Mouse (Mus musculus): Measurements from ENCODE around the gene Gm17364. TPM values are rescaled to one million over a fixed set of nuclear protein-coding genes. Genes with fewer than 3 reads are reported as not detected.

Gm17364 gene
- total and polyA plus RNA-seq, 3 experiments: not detected

GRCm38 (mm10) chr13:41233241-41233640 lies 40.5 kb downstream of the Gm17364 start:
- DNase-seq (ENCODE audit: low read depth, low spot score): no peak
- no peaks in the 10 kb centered on the region for H3K79me2 ChIP-seq (ENCODE audit: control insufficient read depth, insufficient read depth, low read length, poor library complexity)
- H3K4me3 ChIP-seq (ENCODE audit: control insufficient read depth in 1 of 2, insufficient read depth in 1 of 2, low read depth in 2 of 2, low read length in 2 of 2): no peak overlapping the region
- H3K9me3 ChIP-seq (replicated peaks; ENCODE audit: insufficient read depth, low read length): no peaks in the 10 kb centered on the region
- no peak overlapping the region for H3K27ac ChIP-seq (ENCODE audit: control insufficient read depth, low read depth, low read length)
- H3K9ac ChIP-seq (ENCODE audit: control insufficient read depth, low read depth, low read length, poor library complexity, severe bottlenecking): no peak overlapping the region
- H3K36me3 ChIP-seq (ENCODE audit: control insufficient read depth in 1 of 2, insufficient read depth in 2 of 2, low read length in 2 of 2): no peaks in the 10 kb centered on the region
- no peaks in the 10 kb centered on the region for H3K4me1 ChIP-seq (ENCODE audit: control insufficient read depth in 1 of 2, insufficient read depth in 2 of 2, low read length in 2 of 2)
- no peaks in the 10 kb centered on the region for H3K27me3 ChIP-seq (ENCODE audit: control insufficient read depth in 1 of 2, insufficient read depth in 2 of 2, low read length in 2 of 2)
- TF ChIP-seq SMC3 (IDR thresholded peaks at IDR 0.05; ENCODE audit: low read depth, low read length): no peak
- TF ChIP-seq ZKSCAN1 (IDR thresholded peaks at IDR 0.05; ENCODE audit: low read depth, low read length): no peak
- no peak for TF ChIP-seq BHLHE40 (IDR thresholded peaks at IDR 0.05; ENCODE audit: borderline replicate concordance, low read depth, low read length)
- no peak for TF ChIP-seq MYB (IDR thresholded peaks at IDR 0.05; ENCODE audit: low read depth, low read length)
- TF ChIP-seq SIN3A (IDR thresholded peaks at IDR 0.05; ENCODE audit: low read length): no peak
- no peak for TF ChIP-seq CTCF (IDR thresholded peaks at IDR 0.05 in 2 of 3, conservative IDR thresholded peaks at IDR 0.05 in 1 of 3; ENCODE audit: control insufficient read depth in 1 of 3, insufficient read depth in 1 of 3, low read depth in 2 of 3, low read length in 3 of 3, poor library complexity in 1 of 3, severe bottlenecking in 1 of 3)
- TF ChIP-seq POLR2A (IDR thresholded peaks at IDR 0.05; ENCODE audit: control insufficient read depth in 1 of 2, insufficient read depth in 1 of 2, low read depth in 1 of 2, low read length in 2 of 2, poor library complexity in 1 of 2): no peak
- TF ChIP-seq RCOR1 (IDR thresholded peaks at IDR 0.05; ENCODE audit: low read depth, low read length): no peak
- no peak for TF ChIP-seq POLR2AphosphoS5 (IDR thresholded peaks at IDR 0.05; ENCODE audit: borderline replicate concordance, low read depth, low read length)
- TF ChIP-seq ZNF384 (IDR thresholded peaks at IDR 0.05; ENCODE audit: low read depth, low read length): no peak
- no peak for TF ChIP-seq ELF1 (IDR thresholded peaks at IDR 0.05; ENCODE audit: low read depth, low read length)
- no peak for TF ChIP-seq POLR2AphosphoS2 (IDR thresholded peaks at IDR 0.05; ENCODE audit: low read length)

DNA sequence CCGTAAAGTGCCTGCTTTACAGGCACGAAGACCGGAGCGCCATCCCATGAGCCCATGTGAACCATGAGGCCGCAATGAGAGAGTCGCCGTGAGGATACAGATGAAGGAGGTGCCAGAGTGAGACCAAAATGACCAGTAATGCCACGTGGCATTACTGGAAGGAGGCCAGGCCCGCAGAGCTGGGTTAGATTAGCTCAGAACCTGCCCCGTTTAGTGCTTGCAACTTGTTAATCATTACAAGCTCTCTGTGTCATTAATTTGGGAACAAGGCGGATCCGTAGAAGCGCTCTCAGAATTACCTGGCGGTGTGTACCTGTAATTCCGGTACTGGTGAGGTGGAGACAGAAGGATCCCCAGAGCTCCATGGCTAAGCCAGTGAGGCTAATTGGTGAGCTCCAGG lies 41.6 kb downstream of the Gm17364 start:
- Histone ChIP-seq H3K9ac (ENCODE audit: control insufficient read depth, low read depth, low read length, poor library complexity, severe bottlenecking) (no peak overlapping the region), H3K4me1 (ENCODE audit: control insufficient read depth in 1 of 2, insufficient read depth in 2 of 2, low read length in 2 of 2) (no peaks in the 10 kb centered on the region), H3K27ac (ENCODE audit: control insufficient read depth, low read depth, low read length) (no peak overlapping the region), H3K36me3 (ENCODE audit: control insufficient read depth in 1 of 2, insufficient read depth in 2 of 2, low read length in 2 of 2) (no peaks in the 10 kb centered on the region), H3K27me3 (ENCODE audit: control insufficient read depth in 1 of 2, insufficient read depth in 2 of 2, low read length in 2 of 2) (no peaks in the 10 kb centered on the region; a peak in 1 of 4 replicates), H3K79me2 (ENCODE audit: control insufficient read depth, insufficient read depth, low read length, poor library complexity) (no peaks in the 10 kb centered on the region), H3K9me3 (replicated peaks; ENCODE audit: insufficient read depth, low read length) (no peaks in the 10 kb centered on the region), H3K4me3 (ENCODE audit: control insufficient read depth in 1 of 2, insufficient read depth in 1 of 2, low read depth in 2 of 2, low read length in 2 of 2) (no peak overlapping the region)
- DNase-seq (ENCODE audit: low read depth, low spot score): no peak
- TF ChIP-seq RAD21 (IDR thresholded peaks at IDR 0.05; ENCODE audit: low read depth, low read length) (no peak), SIN3A (IDR thresholded peaks at IDR 0.05; ENCODE audit: low read length) (no peak), POLR2AphosphoS2 (IDR thresholded peaks at IDR 0.05; ENCODE audit: low read length) (no peak), ETS1 (IDR thresholded peaks at IDR 0.05; ENCODE audit: low read depth, low read length) (no peak), CTCF (IDR thresholded peaks at IDR 0.05 in 2 of 3, conservative IDR thresholded peaks at IDR 0.05 in 1 of 3; ENCODE audit: control insufficient read depth in 1 of 3, insufficient read depth in 1 of 3, low read depth in 2 of 3, low read length in 3 of 3, poor library complexity in 1 of 3, severe bottlenecking in 1 of 3) (no peak), ELF1 (IDR thresholded peaks at IDR 0.05; ENCODE audit: low read depth, low read length) (no peak), GABPA (IDR thresholded peaks at IDR 0.05; ENCODE audit: low read depth, low read length) (no peak), ZNF384 (IDR thresholded peaks at IDR 0.05; ENCODE audit: low read depth, low read length) (no peak), MEF2A (IDR thresholded peaks at IDR 0.05; ENCODE audit: extremely low read depth, insufficient replicate concordance, low read depth, low read length, poor library complexity, severe bottlenecking) (no peak), RCOR1 (IDR thresholded peaks at IDR 0.05; ENCODE audit: low read depth, low read length) (no peak), POLR2A (IDR thresholded peaks at IDR 0.05; ENCODE audit: control insufficient read depth in 1 of 2, insufficient read depth in 1 of 2, low read depth in 1 of 2, low read length in 2 of 2, poor library complexity in 1 of 2) (no peak), BHLHE40 (IDR thresholded peaks at IDR 0.05; ENCODE audit: borderline replicate concordance, low read depth, low read length) (no peak), ZC3H11A (IDR thresholded peaks at IDR 0.05; ENCODE audit: low read depth, low read length) (no peak), TCF12 (IDR thresholded peaks at IDR 0.05; ENCODE audit: low read depth, low read length) (no peak), USF1 (IDR thresholded peaks at IDR 0.05; ENCODE audit: low read depth, low read length) (no peak)
